In the genomic region with DNA sequence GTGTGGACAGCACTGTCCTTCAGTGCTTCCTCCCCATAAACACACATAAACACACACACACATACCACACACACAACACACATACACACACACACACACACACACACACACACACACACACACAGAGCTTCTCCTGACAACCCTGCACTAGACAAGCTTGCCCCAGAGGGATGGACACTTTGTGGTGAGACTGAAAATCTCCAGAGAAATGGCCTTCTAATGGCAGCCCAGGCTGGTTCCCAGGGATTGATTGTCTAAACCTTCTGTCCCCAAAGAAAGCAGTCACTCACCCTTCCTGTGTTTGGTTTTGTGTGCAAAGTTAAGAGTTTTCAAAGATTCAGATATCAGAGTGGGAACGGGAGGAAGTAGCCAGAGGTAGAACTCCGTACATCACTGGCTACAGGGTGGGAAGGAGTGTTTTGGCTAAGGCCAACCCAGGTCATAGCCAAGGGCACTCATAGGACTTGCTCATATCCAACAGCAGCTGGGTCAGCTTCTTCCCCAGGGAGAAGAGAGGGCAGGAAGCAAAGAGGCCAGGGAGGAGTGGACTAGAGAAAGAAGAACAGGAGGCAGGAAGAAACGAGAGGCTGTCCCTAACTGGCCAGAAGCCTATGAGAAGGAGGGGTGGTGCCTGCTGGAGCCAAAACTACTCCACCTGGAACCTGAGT, we compare ENCODE assay signal across 10 mouse cellular contexts.
DNase-seq lines count a peak whose midpoint lies in the region; ATAC-seq and TF ChIP-seq lines count a peak whose summit lies in the region.
"Had no signal": no experiment of that assay in that cellular context is flagged by ENCODE, and none has a peak within 500 bp of the region (broad histone marks: within the 10 kb centered on the region; RNA-seq: fewer than 3 reads in every experiment).

No protein-coding gene starts in this region.

- H3K27me3 ChIP-seq in liver, adult 2 months (ENCODE audit: control insufficient read depth, insufficient read depth, low read length): no peaks in the 10 kb centered on the region
- no peaks in the 10 kb centered on the region for H3K27me3 ChIP-seq in heart, embryonic 14.5 days (ENCODE audit: control insufficient read depth, insufficient read depth, low read length)
- no peaks in the 10 kb centered on the region for H3K27me3 ChIP-seq in forebrain, embryonic 13.5 days
- H3K27me3 ChIP-seq: liver, embryonic 13.5 days had no signal

- peak overlapping the region; percentile 28 for H3K27ac ChIP-seq in liver, adult 2 months (replicated peaks; ENCODE audit: insufficient read depth, low read depth, low read length)
- H3K27ac ChIP-seq in heart, embryonic 14.5 days (replicated peaks in 1 of 2; ENCODE audit: control insufficient read depth in 1 of 2, insufficient read depth in 1 of 2, low read depth in 2 of 2, low read length in 2 of 2): peak overlapping the region; percentile 2; a peak in 1 of 4 replicates
- no peak overlapping the region for H3K27ac ChIP-seq in forebrain, embryonic 13.5 days

- ATAC-seq in heart, embryonic 14.5 days (ENCODE audit: insufficient number of reproducible peaks, insufficient read depth, low FRiP score, low read depth): no peak
- no peak for ATAC-seq in forebrain, embryonic 13.5 days
- ATAC-seq: forebrain, embryonic 16.5 days had no signal

- H3K4me2 ChIP-seq in heart, embryonic 14.5 days (ENCODE audit: low read length): no peak overlapping the region
- H3K4me2 ChIP-seq in forebrain, embryonic 13.5 days: no peak overlapping the region
- H3K4me2 ChIP-seq: liver, embryonic 13.5 days had no signal

- peak; percentile 13 to 34 for DNase-seq in adrenal gland, adult (ENCODE audit: inconsistent age in 2 of 2, low spot score in 1 of 2)
- no peak for DNase-seq in adrenal gland, postnatal 36 days
- no peak for DNase-seq in liver, adult 2 months (ENCODE audit: extremely low read depth, low read depth, low spot score)
- DNase-seq in liver: no peak
- DNase-seq in kidney, postnatal 36 days: peak; percentile 37 to 48
- DNase-seq in frontal cortex, postnatal 10 days (ENCODE audit: low spot score in 2 of 2): no peak
- DNase-seq: liver, embryonic 13.5 days had no signal

- no peak for TF ChIP-seq POLR2A in liver, adult 2 months (IDR thresholded peaks at IDR 0.05; ENCODE audit: extremely low read depth, insufficient read depth, low read length)

- 58% methylated on average over 3 of the region's 3 CpGs for WGBS in liver, adult 2 months
- 45% methylated on average over 3 of the region's 3 CpGs for WGBS in heart, embryonic 14.5 days
- 79% methylated on average over 3 of the region's 3 CpGs for WGBS in forebrain, embryonic 13.5 days

- H3K36me3 ChIP-seq in liver, adult 2 months (ENCODE audit: control insufficient read depth, insufficient read depth, low read length): no peaks in the 10 kb centered on the region
- peaks cover 6% of the 10 kb centered on the region for H3K36me3 ChIP-seq in heart, embryonic 14.5 days (ENCODE audit: control insufficient read depth, insufficient read depth, low read length)
- H3K36me3 ChIP-seq in forebrain, embryonic 13.5 days (ENCODE audit: poor library complexity, severe bottlenecking): no peaks in the 10 kb centered on the region
- H3K36me3 ChIP-seq: liver, embryonic 13.5 days had no signal

- TF ChIP-seq CTCF in liver, adult 2 months (IDR thresholded peaks at IDR 0.05; ENCODE audit: low read depth, low read length): no peak

- H3K4me3 ChIP-seq in liver, adult 2 months (ENCODE audit: insufficient read depth, low read depth, low read length): no peak overlapping the region
- H3K4me3 ChIP-seq in heart, embryonic 14.5 days (ENCODE audit: control insufficient read depth in 1 of 2, insufficient read depth in 1 of 2, low read depth in 1 of 2, low read length in 2 of 2): no peak overlapping the region
- H3K4me3 ChIP-seq in forebrain, embryonic 13.5 days: no peak overlapping the region
- H3K4me3 ChIP-seq: liver, embryonic 13.5 days had no signal

- no peak overlapping the region for H3K9ac ChIP-seq in liver, adult 2 months (ENCODE audit: low read depth, low read length)
- H3K9ac ChIP-seq in heart, embryonic 14.5 days (ENCODE audit: low read length): no peak overlapping the region
- H3K9ac ChIP-seq in forebrain, embryonic 13.5 days: no peak overlapping the region
- H3K9ac ChIP-seq: liver, embryonic 13.5 days had no signal

- H3K79me2 ChIP-seq in liver, adult 2 months (ENCODE audit: control insufficient read depth, insufficient read depth, low read length): no peaks in the 10 kb centered on the region

- H3K9me3 ChIP-seq in heart, embryonic 14.5 days (ENCODE audit: control insufficient read depth, low read length): no peaks in the 10 kb centered on the region
- H3K9me3 ChIP-seq in forebrain, embryonic 13.5 days (replicated peaks): no peaks in the 10 kb centered on the region
- H3K9me3 ChIP-seq: liver, embryonic 13.5 days had no signal

- H3K4me1 ChIP-seq in liver, adult 2 months (ENCODE audit: control insufficient read depth, insufficient read depth, low read length): peaks cover 16% of the 10 kb centered on the region
- peaks cover 17 to 18% of the 10 kb centered on the region in 2 experiments for H3K4me1 ChIP-seq in heart, embryonic 14.5 days (ENCODE audit: control insufficient read depth in 2 of 2, insufficient read depth in 2 of 2, low read length in 2 of 2)
- H3K4me1 ChIP-seq in forebrain, embryonic 13.5 days: no peaks in the 10 kb centered on the region

Comparison
In these comparisons a context has a peak if more than half of its experiments do, and no peak if none do; other contexts are left out.
1. DNase-seq: peak in adrenal gland, adult (2 of 2) and kidney, postnatal 36 days (2 of 2); none in adrenal gland, postnatal 36 days (0 of 2), liver, adult 2 months (single experiment), liver (single experiment) and frontal cortex, postnatal 10 days (0 of 2).